Mouse (Mus musculus) small intestine, adult 2 months (tissue): ENCODE data around the gene Proser3. TPM values are rescaled to one million over a fixed set of nuclear protein-coding genes. Genes with fewer than 3 reads are reported as not detected.

Source experiments
- H3K27ac ChIP-seq: fragments of 200-500 bp; 2 replicates; pipeline ENCODE4 v1.5.1; 2012; ENCODE audit warnings: low read depth, low read length, control low read depth, inconsistent platforms; ENCODE audit not compliant: insufficient read depth
- H3K27me3 ChIP-seq: fragments of 200-500 bp; 2 replicates; pipeline ENCODE4 v1.6.1; 2012; ENCODE audit warnings: mild to moderate bottlenecking, moderate library complexity, low read length, inconsistent platforms; ENCODE audit not compliant: control insufficient read depth, insufficient read depth
- H3K36me3 ChIP-seq: fragments of 200-500 bp; 2 replicates; pipeline ENCODE4 v1.6.1; 2012; ENCODE audit warnings: mild to moderate bottlenecking, low read length, control low read depth, inconsistent platforms; ENCODE audit not compliant: control insufficient read depth, insufficient read depth
- H3K4me1 ChIP-seq: fragments of 200-500 bp; 2 replicates; pipeline ENCODE4 v1.6.1; 2012; ENCODE audit warnings: low read length, inconsistent platforms, mixed read lengths; ENCODE audit not compliant: control insufficient read depth, insufficient read depth, insufficient read length
- H3K4me3 ChIP-seq: fragments of 200-500 bp; 2 replicates; pipeline ENCODE4 v1.5.1; 2012; ENCODE audit warnings: low read depth, mild to moderate bottlenecking, control low read depth, inconsistent platforms, low read length, moderate library complexity
- CTCF ChIP-seq: fragments of 200-500 bp; IDR thresholded peaks from 2 replicates; pipeline ENCODE4 v1.5.1; 2012; ENCODE audit warnings: low read depth, mild to moderate bottlenecking, control low read depth, inconsistent platforms, low read length, moderate library complexity, mixed read lengths; ENCODE audit not compliant: insufficient replicate concordance, insufficient read length; ENCODE audit errors: extremely low read depth
- POLR2A ChIP-seq: fragments of 200-500 bp; IDR thresholded peaks from 2 replicates; pipeline ENCODE4 v1.6.1; 2012; ENCODE audit warnings: low read depth, mild to moderate bottlenecking, control low read depth, inconsistent platforms, low read length, moderate library complexity
- WGBS: fragments of 180-500 bp; shearing (Covaris S2); methylation state at CpG from one replicate; pipeline ENCODE4 v1.1.7; 2018; 5-methylcytosine and 5-hydroxymethylcytosine counted together
- polyA plus RNA-seq: library from polyadenylated mRNA; depleted of rRNA; stranded (reverse); fragments of >200 nt; gene quantifications from 2 replicates; pipeline ENCODE4 v1.2.3, GENCODE M21; 2012; rRNA removed

Gene Proser3
- 3.9 and 5.4 TPM in 2 replicates for polyA plus RNA-seq

DNA sequence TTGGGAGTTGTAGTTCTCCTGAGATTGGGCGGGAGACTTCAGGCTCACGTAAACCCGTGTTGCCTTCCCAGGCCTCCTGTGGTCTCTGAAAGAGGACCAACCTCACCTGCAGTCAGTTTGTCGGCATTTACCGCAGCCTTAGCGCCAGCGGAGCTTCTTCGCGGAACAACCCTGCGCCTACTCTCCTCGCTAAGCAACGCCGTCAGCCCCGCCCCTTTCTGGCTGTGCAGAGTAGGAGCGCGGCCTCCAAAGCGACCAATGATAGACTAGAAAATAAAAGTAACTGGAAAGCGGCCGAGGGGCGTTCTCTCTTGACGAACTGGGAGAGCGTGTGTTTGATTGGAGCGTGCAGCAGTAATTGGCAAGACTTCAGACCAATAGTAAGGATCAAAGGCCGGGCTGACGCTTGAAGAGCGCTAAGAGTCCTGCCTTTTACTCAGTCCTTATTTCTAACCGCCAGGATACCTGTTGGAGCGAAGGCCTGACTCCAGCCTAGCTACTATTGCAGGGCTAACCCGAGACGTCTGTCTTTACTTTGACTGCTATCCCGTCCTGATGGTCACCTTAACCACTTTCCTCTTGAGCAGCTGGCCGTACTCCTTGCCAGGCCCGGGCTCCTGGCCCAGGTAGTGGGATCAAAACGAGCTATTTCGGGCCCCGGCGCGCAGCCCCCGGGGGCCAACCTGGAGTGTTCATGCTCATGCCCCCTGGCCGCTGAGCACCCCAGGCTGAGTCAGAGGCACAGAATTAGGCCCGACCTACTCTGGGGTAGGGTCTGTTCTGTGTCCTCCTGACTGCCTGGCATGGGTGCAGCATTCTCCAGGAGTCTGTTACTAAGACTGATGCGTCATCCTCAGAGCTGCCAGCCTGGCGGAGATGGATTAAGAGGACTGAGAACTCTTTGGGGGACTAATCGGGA, at the start of gene Proser3, which contains the start of gene Hspb6:
Proser3 (minus strand) TSS at position 198 of the 919 bp plus-strand sequence.
Hspb6 (plus strand) TSS at position 77 of the 919 bp plus-strand sequence.
- Histone ChIP-seq H3K4me1 (peaks cover 4% of the 10 kb centered on the region), H3K27me3 (no peaks in the 10 kb centered on the region), H3K4me3 (peak within 1 kb of the TSS; percentile 68), H3K27ac (peak within 1 kb of the TSS; percentile 91), H3K36me3 (peaks cover 22% of the 10 kb centered on the region)
- TF ChIP-seq CTCF (no peak; the same call in 1 of the 2 replicates), POLR2A (peak; percentile 69; the same call in 1 of the 2 replicates)
- under 1% methylated on average over 44 of the region's 44 CpGs for WGBS

- Histone ChIP-seq H3K27ac (peak overlapping the region; percentile 32), H3K36me3 (no peaks in the 10 kb centered on the region), H3K4me3 (no peak overlapping the region), H3K4me1 (peaks cover 13% of the 10 kb centered on the region; the same call in 1 of the 2 replicates), H3K27me3 (no peaks in the 10 kb centered on the region)
- 41% methylated on average over 7 of the region's 7 CpGs for WGBS
- no peak for TF ChIP-seq POLR2A
- no peak for TF ChIP-seq CTCF
Measured at GRCm38 (mm10) chr7:30600651-30601050, 48.6 kb upstream of the Proser3 start.

- peak overlapping the region; percentile 32; the same call in 1 of the 2 replicates for H3K27ac ChIP-seq
- WGBS = under 1% methylated on average over 16 of the region's 16 CpGs
- no peaks in the 10 kb centered on the region for H3K27me3 ChIP-seq
- peak overlapping the region; percentile 14; the same call in 1 of the 2 replicates for H3K4me3 ChIP-seq
- H3K4me1 ChIP-seq = peaks cover 13% of the 10 kb centered on the region; the same call in 1 of the 2 replicates
- no peaks in the 10 kb centered on the region for H3K36me3 ChIP-seq
- TF ChIP-seq CTCF = no peak
- TF ChIP-seq POLR2A = no peak
Measured at GRCm38 (mm10) chr7:30599933-30600353, 47.8 kb upstream of the Proser3 start.

GRCm38 (mm10) chr7:30598786-30599185, 46.7 kb upstream of the Proser3 start, which contains the start of gene Zbtb32:
Gene Zbtb32 (minus strand): TSS chr7:30598909.
- TF ChIP-seq CTCF (no peak), POLR2A (no peak)
- peaks cover 19% of the 10 kb centered on the region; the same call in 1 of the 2 replicates for H3K4me1 ChIP-seq
- 94% methylated on average over 12 of the region's 12 CpGs for WGBS
- H3K4me3 ChIP-seq = peak within 1 kb of the TSS; percentile 14; the same call in 1 of the 2 replicates
- no peak within 1 kb of the TSS for H3K27ac ChIP-seq
- no peaks in the 10 kb centered on the region for H3K27me3 ChIP-seq
- no peaks in the 10 kb centered on the region for H3K36me3 ChIP-seq

DNA sequence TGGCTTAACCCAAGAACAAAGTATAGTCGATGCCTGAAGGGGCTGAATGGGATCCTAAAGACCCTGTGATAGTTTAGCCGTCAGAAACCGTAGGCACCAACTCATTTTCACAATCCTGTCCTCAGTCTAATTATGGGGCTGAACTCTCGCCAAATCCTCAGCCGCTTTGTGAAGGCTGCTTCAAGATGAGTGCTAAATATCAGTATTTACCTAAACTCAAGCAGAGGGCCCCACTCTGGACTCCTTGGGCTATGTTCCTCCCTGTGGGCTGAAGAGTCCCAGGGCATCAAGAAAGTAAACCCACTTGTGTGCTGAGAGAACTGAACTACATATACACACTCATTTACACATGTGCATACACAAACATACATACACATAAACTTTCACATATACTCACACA, 44.7 kb upstream of the Proser3 start:
- no peak overlapping the region for H3K4me3 ChIP-seq
- WGBS = 90% methylated on average over 5 of the region's 5 CpGs
- H3K4me1 ChIP-seq = peaks cover 12% of the 10 kb centered on the region; the same call in 1 of the 2 replicates
- no peaks in the 10 kb centered on the region for H3K36me3 ChIP-seq
- no peak for TF ChIP-seq CTCF
- no peak for TF ChIP-seq POLR2A
- no peaks in the 10 kb centered on the region for H3K27me3 ChIP-seq
- H3K27ac ChIP-seq = no peak overlapping the region

DNA sequence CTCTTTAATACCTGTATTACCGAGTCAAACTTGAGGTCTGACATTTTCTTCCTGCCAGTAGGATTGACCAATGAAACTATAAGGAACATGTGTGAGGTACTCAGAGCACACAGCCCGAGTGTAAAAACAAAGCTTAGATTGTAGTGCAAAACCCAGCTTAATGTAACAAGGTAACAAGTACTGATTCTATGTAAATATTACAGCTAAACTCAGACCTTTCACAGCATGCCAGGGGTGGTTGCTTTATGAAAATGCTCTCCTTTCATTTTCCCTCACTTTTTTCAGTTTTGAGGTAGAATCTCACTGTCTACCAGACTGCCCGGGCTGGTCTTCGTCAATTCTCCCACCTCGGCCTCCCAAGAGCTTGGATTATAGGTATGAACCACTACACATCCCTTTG, 44.0 kb upstream of the Proser3 start:
- Histone ChIP-seq H3K27ac (no peak overlapping the region), H3K36me3 (no peaks in the 10 kb centered on the region), H3K27me3 (no peaks in the 10 kb centered on the region), H3K4me1 (peaks cover 12% of the 10 kb centered on the region; the same call in 1 of the 2 replicates), H3K4me3 (no peak overlapping the region)
- WGBS = 81% methylated on average over 5 of the region's 5 CpGs
- TF ChIP-seq CTCF = no peak
- TF ChIP-seq POLR2A = no peak
